Mouse (Mus musculus): ENCODE measurements around the gene Slc12a5.

Gene Slc12a5

DNA sequence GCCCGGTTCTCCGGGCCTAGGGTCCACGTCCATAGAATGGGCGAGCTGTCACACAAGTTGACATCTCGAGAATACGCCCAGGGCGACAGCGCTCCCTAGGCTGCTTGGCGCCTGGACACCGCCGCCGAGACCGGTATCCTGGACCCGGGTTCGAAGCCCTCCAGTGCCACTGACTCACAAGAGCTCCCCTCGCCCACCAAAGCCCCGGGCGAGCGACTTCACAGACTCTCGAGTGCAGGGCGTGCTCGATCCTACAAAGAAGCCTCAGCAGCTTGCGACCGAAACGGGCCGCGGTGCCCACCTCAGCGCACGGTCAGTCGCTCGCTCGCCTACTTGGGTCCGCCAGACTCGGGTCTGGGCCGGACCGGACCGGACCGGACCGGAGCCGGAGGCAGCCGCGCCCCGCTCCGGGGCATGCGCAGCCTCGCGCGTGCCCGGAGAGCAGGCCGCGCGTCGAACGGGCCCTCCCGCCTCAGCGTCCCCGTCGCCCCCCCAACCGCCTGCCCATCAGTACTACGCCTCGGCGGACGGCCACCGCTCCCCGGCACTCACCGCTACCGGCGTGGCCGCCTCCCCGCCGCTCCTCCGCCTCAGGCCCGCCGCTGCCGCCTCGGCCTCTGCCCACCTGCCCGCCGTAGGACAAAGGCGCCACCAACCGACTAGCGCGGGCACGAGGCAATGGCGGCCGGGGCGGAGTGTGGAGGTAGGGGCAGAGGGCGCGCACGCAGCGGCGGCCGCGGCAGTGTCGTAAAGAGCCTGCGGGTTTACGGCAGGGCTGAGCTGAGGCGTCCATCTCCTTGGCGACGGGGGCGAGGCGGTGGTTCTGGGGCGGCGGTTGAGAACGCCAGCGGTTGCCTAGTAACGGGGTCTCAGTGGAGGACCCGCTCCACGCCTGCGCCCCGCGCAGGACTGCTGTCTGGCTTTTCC lies 73.8 kb downstream of the Slc12a5 start, which contains the start of gene Ncoa5:
TSS of gene Ncoa5 (minus strand) at position 737 of the 927 bp plus-strand sequence.
- DNase-seq = peak; percentile 99

DNA sequence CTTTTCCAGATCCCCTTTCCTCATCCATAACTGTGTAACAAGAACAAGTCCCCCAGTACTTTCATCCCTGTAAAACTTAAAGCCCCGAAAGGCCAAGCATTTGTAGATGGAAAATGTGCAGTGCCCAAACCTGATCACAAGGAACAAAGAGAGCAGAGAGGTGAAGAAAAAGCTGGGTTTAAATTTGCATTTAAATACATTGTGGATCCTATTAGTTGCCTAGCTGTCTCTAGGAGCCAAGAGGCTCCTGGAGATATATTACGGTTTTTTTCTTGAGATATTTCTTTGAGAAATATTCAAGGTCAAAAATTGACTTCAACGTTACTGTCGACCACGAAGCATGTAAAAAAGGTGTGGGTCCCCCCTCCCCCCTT lies 74.4 kb downstream of the Slc12a5 start:
- no peak for DNase-seq

DNA sequence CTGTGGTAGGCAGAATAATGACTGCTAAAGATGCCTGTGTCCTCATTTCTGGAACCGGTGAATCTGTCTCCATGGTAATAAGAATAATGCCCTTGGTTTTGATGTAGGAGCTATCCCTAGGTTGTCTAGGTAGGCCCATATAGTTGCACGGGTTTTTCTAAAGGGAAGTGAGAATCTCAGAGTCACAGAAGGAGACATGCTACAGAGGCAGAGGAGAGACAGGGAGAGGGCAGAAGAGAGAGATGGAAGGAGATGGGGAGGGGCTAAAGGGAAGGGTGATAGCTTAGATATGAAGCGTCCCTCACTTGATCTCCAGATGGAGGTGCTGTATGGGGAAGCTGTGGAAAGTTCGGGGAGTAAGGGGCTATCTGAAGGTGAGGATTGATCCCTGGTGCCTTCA lies 76.8 kb downstream of the Slc12a5 start:
- DNase-seq = no peak

DNA sequence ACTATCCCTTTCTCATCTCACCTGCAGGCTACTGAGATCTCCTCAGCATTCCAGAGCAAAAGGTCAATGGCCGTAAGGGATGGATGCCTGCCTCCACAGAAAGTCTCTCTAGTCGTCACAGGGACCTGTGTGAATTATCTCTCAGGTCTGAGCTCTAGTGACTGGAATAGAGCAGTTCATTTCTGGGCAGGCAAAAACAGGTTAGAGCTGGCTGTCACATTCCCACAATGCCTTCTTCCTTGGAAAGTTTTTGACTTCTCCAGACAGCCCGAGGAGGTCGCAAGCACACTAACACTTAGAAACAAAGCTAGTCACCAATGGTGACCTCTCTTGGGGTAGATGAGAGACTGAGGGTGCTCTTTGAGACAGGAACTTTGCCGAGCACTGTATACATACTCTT lies 81.5 kb downstream of the Slc12a5 start:
- no peak for DNase-seq

DNA sequence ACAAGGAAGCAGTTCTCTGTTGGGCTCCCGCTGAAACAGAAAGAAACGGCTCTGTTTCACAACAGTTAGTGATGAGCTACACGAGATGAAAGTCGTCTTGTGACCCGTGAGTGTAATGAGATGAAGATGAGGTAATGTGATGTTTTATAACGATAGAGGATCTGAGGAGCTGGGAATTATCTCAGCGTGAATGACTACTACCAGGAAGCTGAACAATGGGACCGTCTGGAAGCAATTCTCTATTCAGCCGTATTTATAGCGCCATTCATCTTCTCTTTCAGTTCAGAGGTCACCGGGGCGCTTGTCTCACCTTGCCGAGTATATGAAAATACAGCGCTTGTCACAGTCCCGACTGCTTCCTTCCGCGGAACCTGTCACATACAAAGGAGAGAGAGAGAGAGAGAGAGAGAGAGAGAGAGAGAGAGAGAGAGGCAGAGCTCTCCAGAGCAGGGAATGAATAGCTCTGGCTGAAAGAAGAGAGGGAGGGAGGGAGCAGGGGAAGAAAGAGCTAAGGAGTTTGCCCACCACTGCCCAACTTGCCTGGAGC lies 82.6 kb downstream of the Slc12a5 start:
- DNase-seq = no peak

DNA sequence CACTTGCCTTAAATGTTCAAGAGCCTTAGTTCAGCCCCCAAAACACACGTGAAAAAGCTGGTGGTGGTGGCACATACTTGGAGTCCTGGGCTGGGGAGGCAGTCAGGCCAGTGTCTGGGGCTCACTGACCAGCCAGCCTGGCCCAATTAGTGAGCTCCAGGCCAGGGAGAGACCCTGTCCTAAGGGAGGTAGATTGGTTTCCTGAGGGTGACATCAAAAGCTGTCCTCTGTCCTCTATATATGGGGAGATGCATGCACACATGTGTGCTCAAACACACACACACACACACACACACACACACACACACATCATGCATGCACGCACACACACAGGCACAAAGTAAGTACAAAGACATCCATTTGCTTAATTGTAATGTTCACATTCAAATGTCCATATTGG lies 83.1 kb downstream of the Slc12a5 start:
- no peak for DNase-seq

DNA sequence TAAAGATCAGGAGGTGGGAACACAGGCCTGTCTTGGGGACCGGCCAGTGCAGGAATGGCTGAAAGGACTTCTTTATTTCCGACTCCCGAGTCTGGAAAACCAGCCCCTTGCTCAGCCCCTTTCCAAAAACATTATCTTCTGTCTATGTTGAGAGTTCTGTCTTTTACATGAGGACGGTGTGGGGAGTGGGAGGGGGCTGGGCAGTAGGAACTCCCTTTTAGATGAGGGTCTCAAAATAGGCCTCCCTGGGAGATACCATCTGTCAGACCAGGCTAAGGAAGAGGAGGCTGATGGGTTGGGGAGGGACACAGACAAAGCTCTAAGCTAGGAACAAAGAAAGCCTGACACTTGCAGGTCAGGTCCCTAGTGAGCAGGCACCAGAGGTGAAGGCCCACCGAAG lies 88.4 kb downstream of the Slc12a5 start:
- DNase-seq = no peak

Measured in kidney, postnatal 14 days (tissue).